19 mouse cellular contexts compared by ENCODE assay signal in genomic region chr3:102508455-102508854, GRCm38 (mm10). TPM values are rescaled to one million over a fixed set of nuclear protein-coding genes. Genes with fewer than 3 reads are reported as not detected.
DNase-seq lines count a peak whose midpoint lies in the region; ATAC-seq and TF ChIP-seq lines count a peak whose summit lies in the region.
"Had no signal": no experiment of that assay in that cellular context is flagged by ENCODE, and none has a peak within 500 bp of the region (broad histone marks: within the 10 kb centered on the region; RNA-seq: fewer than 3 reads in every experiment).

No protein-coding gene starts in this region.

- no peak overlapping the region for H3K9ac ChIP-seq in hindbrain, postnatal 0 days (replicated peaks; ENCODE audit: low read length)
- H3K9ac ChIP-seq in hindbrain, embryonic 13.5 days, result no peak overlapping the region
- no peak overlapping the region for H3K9ac ChIP-seq in embryonic facial prominence, embryonic 13.5 days
- H3K9ac ChIP-seq in neural tube, embryonic 13.5 days, result no peak overlapping the region
- no peak overlapping the region for H3K9ac ChIP-seq in intestine, embryonic 15.5 days
- H3K9ac ChIP-seq: heart, embryonic 13.5 days; hindbrain, embryonic 12.5 days; liver, embryonic 14.5 days had no signal

- ATAC-seq in hindbrain, postnatal 0 days, result no peak
- ATAC-seq in hindbrain, embryonic 13.5 days (ENCODE audit: low FRiP score), result no peak
- ATAC-seq in embryonic facial prominence, embryonic 13.5 days (ENCODE audit: insufficient number of reproducible peaks, insufficient read depth, low FRiP score, low TSS enrichment, low read depth), result no peak
- peak; percentile 43 for ATAC-seq in neural tube, embryonic 13.5 days (ENCODE audit: low read depth)
- ATAC-seq in intestine, embryonic 15.5 days, result no peak

- H3K9me3 ChIP-seq in hindbrain, postnatal 0 days (ENCODE audit: low read length), result no peaks in the 10 kb centered on the region
- H3K9me3 ChIP-seq in hindbrain, embryonic 13.5 days, result no peaks in the 10 kb centered on the region
- H3K9me3 ChIP-seq in embryonic facial prominence, embryonic 13.5 days, result no peaks in the 10 kb centered on the region
- H3K9me3 ChIP-seq in neural tube, embryonic 13.5 days, result no peaks in the 10 kb centered on the region
- H3K9me3 ChIP-seq in intestine, embryonic 15.5 days, result no peaks in the 10 kb centered on the region
- H3K9me3 ChIP-seq: heart, embryonic 13.5 days; hindbrain, embryonic 12.5 days; limb, embryonic 10.5 days had no signal

- H3K27me3 ChIP-seq in hindbrain, postnatal 0 days (ENCODE audit: insufficient read depth, low read length), result no peaks in the 10 kb centered on the region
- no peaks in the 10 kb centered on the region for H3K27me3 ChIP-seq in hindbrain, embryonic 13.5 days
- no peaks in the 10 kb centered on the region for H3K27me3 ChIP-seq in embryonic facial prominence, embryonic 13.5 days
- H3K27me3 ChIP-seq in neural tube, embryonic 13.5 days, result no peaks in the 10 kb centered on the region
- H3K27me3 ChIP-seq in intestine, embryonic 15.5 days (replicated peaks), result no peaks in the 10 kb centered on the region
- H3K27me3 ChIP-seq: heart, embryonic 13.5 days; hindbrain, embryonic 12.5 days had no signal

- no peak for TF ChIP-seq CTCF in hindbrain, postnatal 0 days (IDR thresholded peaks at IDR 0.05; ENCODE audit: low read depth)

- 0 out of 2 replicates have a peak, but pooled peaks cover 4% of the 10 kb centered on the region for H3K4me1 ChIP-seq in hindbrain, postnatal 0 days (ENCODE audit: insufficient read depth, low read length)
- H3K4me1 ChIP-seq in hindbrain, embryonic 13.5 days (replicated peaks), result no peaks in the 10 kb centered on the region
- peaks cover 37% of the 10 kb centered on the region for H3K4me1 ChIP-seq in embryonic facial prominence, embryonic 13.5 days
- peaks cover 14% of the 10 kb centered on the region for H3K4me1 ChIP-seq in neural tube, embryonic 13.5 days (replicated peaks)
- no peaks in the 10 kb centered on the region for H3K4me1 ChIP-seq in intestine, embryonic 15.5 days (replicated peaks)
- H3K4me1 ChIP-seq: heart, embryonic 13.5 days had no signal

- H3K4me2 ChIP-seq in hindbrain, postnatal 0 days (ENCODE audit: low read depth, low read length), result no peak overlapping the region
- H3K4me2 ChIP-seq in hindbrain, embryonic 13.5 days, result no peak overlapping the region
- H3K4me2 ChIP-seq in embryonic facial prominence, embryonic 13.5 days, result no peak overlapping the region
- H3K4me2 ChIP-seq in neural tube, embryonic 13.5 days, result no peak overlapping the region
- no peak overlapping the region for H3K4me2 ChIP-seq in intestine, embryonic 15.5 days (replicated peaks)
- H3K4me2 ChIP-seq: heart, embryonic 13.5 days; hindbrain, embryonic 12.5 days had no signal

- WGBS in hindbrain, postnatal 0 days, result 20% methylated on average over 9 of the region's 9 CpGs
- WGBS in hindbrain, embryonic 13.5 days, result 37% methylated on average over 9 of the region's 9 CpGs
- WGBS in embryonic facial prominence, embryonic 13.5 days, result 39% methylated on average over 9 of the region's 9 CpGs
- WGBS in neural tube, embryonic 13.5 days, result 9% methylated on average over 9 of the region's 9 CpGs
- WGBS in intestine, embryonic 15.5 days, result 59% methylated on average over 9 of the region's 9 CpGs

- H3K27ac ChIP-seq in hindbrain, postnatal 0 days, result no peak overlapping the region
- no peak overlapping the region for H3K27ac ChIP-seq in hindbrain, embryonic 13.5 days
- peak overlapping the region; percentile 83; the same call in 1 of the 2 replicates for H3K27ac ChIP-seq in embryonic facial prominence, embryonic 13.5 days
- H3K27ac ChIP-seq in neural tube, embryonic 13.5 days (replicated peaks), result no peak overlapping the region
- no peak overlapping the region for H3K27ac ChIP-seq in intestine, embryonic 15.5 days
- H3K27ac ChIP-seq: heart, embryonic 13.5 days; hindbrain, embryonic 12.5 days; liver, embryonic 14.5 days had no signal

- H3K4me3 ChIP-seq in hindbrain, postnatal 0 days (ENCODE audit: low read length), result no peak overlapping the region
- H3K4me3 ChIP-seq in hindbrain, embryonic 13.5 days, result no peak overlapping the region
- no peak overlapping the region for H3K4me3 ChIP-seq in embryonic facial prominence, embryonic 13.5 days
- no peak overlapping the region for H3K4me3 ChIP-seq in neural tube, embryonic 13.5 days
- no peak overlapping the region for H3K4me3 ChIP-seq in intestine, embryonic 15.5 days (replicated peaks)
- H3K4me3 ChIP-seq: heart, embryonic 13.5 days; hindbrain, embryonic 12.5 days; limb, embryonic 10.5 days; myocyte had no signal

- no peaks in the 10 kb centered on the region for H3K36me3 ChIP-seq in hindbrain, postnatal 0 days (ENCODE audit: insufficient read depth, low read length)
- H3K36me3 ChIP-seq in hindbrain, embryonic 13.5 days, result no peaks in the 10 kb centered on the region
- no peaks in the 10 kb centered on the region for H3K36me3 ChIP-seq in embryonic facial prominence, embryonic 13.5 days
- H3K36me3 ChIP-seq in neural tube, embryonic 13.5 days, result no peaks in the 10 kb centered on the region
- H3K36me3 ChIP-seq in intestine, embryonic 15.5 days, result no peaks in the 10 kb centered on the region
- H3K36me3 ChIP-seq: heart, embryonic 13.5 days; hindbrain, embryonic 12.5 days; limb, embryonic 10.5 days had no signal

- peak; percentile 21 to 62 for DNase-seq in adrenal gland, adult (ENCODE audit: inconsistent age in 2 of 2, low spot score in 1 of 2)
- DNase-seq in adrenal gland, postnatal 4 days (ENCODE audit: low spot score in 2 of 2), result no peak
- DNase-seq in hindbrain, postnatal 0 days (ENCODE audit: low spot score), result peak; percentile 68
- DNase-seq in frontal cortex, postnatal 14 days (ENCODE audit: low spot score in 2 of 2), result no peak
- DNase-seq: cerebellum, adult 9-11 months; gastrocnemius, postnatal 14 days; kidney, adult 2 months; layer of hippocampus, adult 9-11 months; lung, postnatal 4 days; right cerebral cortex, adult 18-20 months had no signal

RNA-seq across cellular contexts. Expression of gene Ngf, which starts 38.7 kb away (rescaled TPM):
- 1 to 10 TPM; 1.9 to 2.7 TPM for total RNA-seq in adrenal gland, postnatal 4 days (2021)
- total RNA-seq in hindbrain, postnatal 0 days (2014; rRNA removed), result 2.8 and 3.3 TPM in 2 replicates
- 1.1 and 1.8 TPM in 2 replicates for polyA plus RNA-seq in hindbrain, postnatal 0 days (2015; fragmentation: Nextera tagmentation; extraction: Ambion mirVana)
- 0.18 and 0.96 TPM in 2 replicates for polyA plus RNA-seq in hindbrain, embryonic 13.5 days (2015; fragmentation: Nextera tagmentation; extraction: Ambion mirVana)
- polyA plus RNA-seq in embryonic facial prominence, embryonic 13.5 days (2015; fragmentation: Nextera tagmentation; extraction: Ambion mirVana), result 10.9 and 12.4 TPM in 2 replicates
- 0.80 TPM in 1 of 2 replicates, not detected in the other for polyA plus RNA-seq in neural tube, embryonic 13.5 days (2015; fragmentation: Nextera tagmentation; extraction: Ambion mirVana)
- polyA plus RNA-seq in intestine, embryonic 15.5 days (2015; fragmentation: Nextera tagmentation; extraction: Ambion mirVana), result 4.5 TPM in 2 replicates

Comparison
In these comparisons a context has a peak if more than half of its experiments do, and no peak if none do; other contexts are left out.
1. DNase-seq: peak in adrenal gland, adult (2 of 2) and hindbrain, postnatal 0 days (single experiment); none in adrenal gland, postnatal 4 days (0 of 2) and frontal cortex, postnatal 14 days (0 of 2).